Comparison of ENCODE assay signal across 27 mouse cellular contexts in genomic region chr10:67036542-67036941, GRCm38 (mm10). TPM values are rescaled to one million over a fixed set of nuclear protein-coding genes. Genes with fewer than 3 reads are reported as not detected.
DNase-seq lines count a peak whose midpoint lies in the region; ATAC-seq and TF ChIP-seq lines count a peak whose summit lies in the region.
"Had no signal": no experiment of that assay in that cellular context is flagged by ENCODE, and none has a peak within 500 bp of the region (broad histone marks: within the 10 kb centered on the region; RNA-seq: fewer than 3 reads in every experiment).

No protein-coding gene starts in this region.

- H3K27me3 ChIP-seq in neural tube, embryonic 13.5 days = no peaks in the 10 kb centered on the region
- H3K27me3 ChIP-seq: embryonic facial prominence, embryonic 12.5 days; forebrain, embryonic 13.5 days; hindbrain, embryonic 12.5 days; hindbrain, embryonic 15.5 days; intestine, embryonic 15.5 days; Patski had no signal

- 87% methylated on average over 10 of the region's 10 CpGs for WGBS in neural tube, embryonic 13.5 days

- H3K9ac ChIP-seq in neural tube, embryonic 13.5 days = no peak overlapping the region
- no peak overlapping the region for H3K9ac ChIP-seq in ES-E14 (ENCODE audit: insufficient read depth, low read depth, low read length, poor library complexity, severe bottlenecking)
- H3K9ac ChIP-seq: embryonic facial prominence, embryonic 12.5 days; forebrain, embryonic 13.5 days; hindbrain, embryonic 12.5 days; hindbrain, embryonic 15.5 days; intestine, embryonic 15.5 days had no signal

- 0 out of 2 replicates have a peak overlapping the region, but pooled peaks have one; percentile 29 for H3K27ac ChIP-seq in neural tube, embryonic 13.5 days (replicated peaks)
- H3K27ac ChIP-seq in ES-E14 (ENCODE audit: insufficient read depth, low read depth, low read length, poor library complexity, severe bottlenecking) = no peak overlapping the region
- H3K27ac ChIP-seq: embryonic facial prominence, embryonic 12.5 days; forebrain, embryonic 13.5 days; gastrocnemius, adult 2 months; hindbrain, embryonic 12.5 days; hindbrain, embryonic 15.5 days; intestine, embryonic 15.5 days had no signal

- H3K4me3 ChIP-seq in neural tube, embryonic 13.5 days = no peak overlapping the region
- H3K4me3 ChIP-seq in ES-E14 (ENCODE audit: insufficient read depth in 1 of 2, low read depth in 1 of 2, low read length in 2 of 2, poor library complexity in 1 of 2, severe bottlenecking in 1 of 2) = no peak overlapping the region
- H3K4me3 ChIP-seq: embryonic facial prominence, embryonic 12.5 days; erythroblast, embryonic 14.5 days; forebrain, embryonic 13.5 days; gastrocnemius, adult 2 months; hindbrain, embryonic 12.5 days; hindbrain, embryonic 15.5 days; intestine, embryonic 15.5 days had no signal

- in situ Hi-C loops in ES-E14 (cut with MboI; ENCODE audit: low sequenced_read_pairs in 2 of 2, unreplicated experiment in 2 of 2) = no loop called here

- H3K36me3 ChIP-seq in neural tube, embryonic 13.5 days = peaks cover 18% of the 10 kb centered on the region; the same call in 1 of the 2 replicates
- H3K36me3 ChIP-seq in ES-E14 (ENCODE audit: control insufficient read depth, insufficient read depth, low read length, poor library complexity, severe bottlenecking) = 0 out of 2 replicates have a peak, but pooled peaks cover 2% of the 10 kb centered on the region
- H3K36me3 ChIP-seq: hindbrain, embryonic 15.5 days; intestine, embryonic 15.5 days had no signal

- peaks cover 10% of the 10 kb centered on the region for H3K4me1 ChIP-seq in neural tube, embryonic 13.5 days (replicated peaks)
- no peaks in the 10 kb centered on the region; a peak in 1 of 4 replicates for H3K4me1 ChIP-seq in ES-E14 (ENCODE audit: control insufficient read depth in 2 of 2, insufficient read depth in 2 of 2, low read length in 2 of 2, poor library complexity in 1 of 2)
- H3K4me1 ChIP-seq: forebrain, embryonic 13.5 days; hindbrain, embryonic 15.5 days; intestine, embryonic 15.5 days had no signal

- ATAC-seq in neural tube, embryonic 13.5 days (ENCODE audit: low read depth) = no peak
- ATAC-seq in common myeloid progenitor, adult 5-6 weeks (replicated peaks; ENCODE audit: low read depth, poor library complexity, severe bottlenecking) = peak; percentile 30; the same call in 1 of the 2 replicates
- ATAC-seq in megakaryocyte, adult 5-6 weeks (ENCODE audit: poor library complexity, severe bottlenecking) = peak; percentile 33
- ATAC-seq: CD4-positive, CD25-positive, alpha-beta regulatory T cell, adult 4 months; forebrain, embryonic 13.5 days; forebrain, embryonic 16.5 days; intestine, embryonic 15.5 days; Patski had no signal

- no peak for DNase-seq in neural tube, embryonic 10.5 days (ENCODE audit: extremely low spot score, low spot score)
- no peak for DNase-seq in ES-E14 (ENCODE audit: low read depth, low spot score)
- DNase-seq in heart, adult 9 months (ENCODE audit: low spot score in 2 of 2) = no peak
- no peak for DNase-seq in layer of hippocampus, postnatal 36 days
- DNase-seq: adrenal gland, postnatal 10 days; adrenal gland, postnatal 36 days; cerebellum, adult 11 months; cerebellum, adult 2 months; cerebellum, postnatal 36 days; gastrocnemius, adult 2 months; gastrocnemius, postnatal 14 days; heart, adult 18-20 months; kidney, adult 11 months had no signal

- no peak overlapping the region for H3K4me2 ChIP-seq in neural tube, embryonic 13.5 days
- H3K4me2 ChIP-seq: embryonic facial prominence, embryonic 12.5 days; forebrain, embryonic 13.5 days; heart, embryonic 11.5 days; hindbrain, embryonic 12.5 days; hindbrain, embryonic 15.5 days; intestine, embryonic 15.5 days had no signal

- no peaks in the 10 kb centered on the region for H3K9me3 ChIP-seq in neural tube, embryonic 13.5 days
- H3K9me3 ChIP-seq in ES-E14 (ENCODE audit: control insufficient read depth, insufficient read depth, low read depth, low read length) = no peaks in the 10 kb centered on the region
- H3K9me3 ChIP-seq: embryonic facial prominence, embryonic 12.5 days; forebrain, embryonic 13.5 days; G1E; hindbrain, embryonic 12.5 days; hindbrain, embryonic 15.5 days; intestine, embryonic 15.5 days had no signal

TF ChIP-seq in ES-E14, 5 proteins besides CTCF, POLR2A, EP300 and RAD21:
- TF ChIP-seq HCFC1 (IDR thresholded peaks at IDR 0.05; ENCODE audit: borderline replicate concordance, insufficient read depth, low read length) (no peak), MAFK (IDR thresholded peaks at IDR 0.05; ENCODE audit: insufficient read depth, low read depth, low read length) (peak; percentile 77)

RNA-seq across cellular contexts. Expression of gene Jmjd1c, which starts 59.4 kb away (rescaled TPM):
- polyA plus RNA-seq in neural tube, embryonic 13.5 days (2015; fragmentation: Nextera tagmentation; extraction: Ambion mirVana) = 51.4 and 52.4 TPM in 2 replicates
- 93.0 and 124 TPM in 2 replicates for total RNA-seq in ES-E14 (2012; rRNA removed)
- total RNA-seq in common myeloid progenitor, adult 5-6 weeks (2017) = 134 and 162 TPM in 2 replicates
- 96.1 and 96.7 TPM in 2 replicates for total RNA-seq in megakaryocyte, adult 5-6 weeks (2015)
- total RNA-seq in megakaryocyte, adult 5-6 weeks (2017) = 69.0 and 91.8 TPM in 2 replicates
- 100 to 1,000 TPM; 103 to 110 TPM for total RNA-seq in layer of hippocampus, postnatal 36 days (2021)
